Mouse (Mus musculus): ENCODE results near the gene Elovl5.

Gene Elovl5

DNA sequence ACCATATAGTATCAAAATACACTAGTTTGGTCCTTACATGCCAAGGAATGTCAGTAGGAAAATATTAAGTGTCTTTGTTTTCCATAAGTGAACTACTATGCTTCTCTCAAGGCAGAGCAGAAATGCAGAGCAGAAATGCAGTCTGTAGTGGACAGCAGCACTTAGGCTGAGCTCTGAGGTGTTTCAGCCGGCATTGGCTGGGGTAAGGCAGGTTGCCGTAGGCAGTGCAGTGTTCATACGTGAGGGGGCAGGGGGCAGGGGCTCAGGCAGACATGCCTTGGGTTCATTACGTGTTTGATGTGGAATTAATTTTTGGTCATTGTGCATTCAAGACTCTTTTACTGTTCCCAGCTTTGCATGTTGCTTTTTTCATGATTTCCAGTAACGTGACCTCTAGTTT lies 12.1 kb downstream of the Elovl5 start:
- no peak for DNase-seq (ENCODE audit: low spot score)

GRCm38 (mm10) chr9:77930036-77930859 lies 13.1 kb downstream of the Elovl5 start:
- DNase-seq (ENCODE audit: low spot score), result no peak

- no peak for DNase-seq (ENCODE audit: low spot score)
Measured at GRCm38 (mm10) chr9:77930860-77931184, 13.7 kb downstream of the Elovl5 start.

DNA sequence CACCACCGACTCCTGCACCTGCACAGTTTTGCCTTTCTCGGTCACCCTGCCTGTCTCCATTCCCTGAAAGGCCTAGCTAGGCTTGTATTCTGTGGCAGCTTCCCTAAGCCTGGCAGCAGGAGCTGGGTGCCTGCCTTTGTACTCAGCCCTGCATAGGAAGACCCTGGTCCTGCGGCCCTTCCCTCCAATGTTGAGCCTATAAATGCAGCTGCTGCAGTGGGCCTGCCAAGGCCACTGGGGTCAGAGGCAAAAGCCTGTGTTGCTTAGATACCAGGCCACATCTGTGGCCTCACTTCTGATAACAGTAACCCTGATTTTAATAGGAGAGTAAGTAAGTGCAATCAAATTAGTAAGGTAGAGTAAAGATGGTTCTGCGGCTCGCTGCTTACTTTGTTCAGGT lies 14.6 kb downstream of the Elovl5 start:
- DNase-seq (ENCODE audit: low spot score), result no peak

DNA sequence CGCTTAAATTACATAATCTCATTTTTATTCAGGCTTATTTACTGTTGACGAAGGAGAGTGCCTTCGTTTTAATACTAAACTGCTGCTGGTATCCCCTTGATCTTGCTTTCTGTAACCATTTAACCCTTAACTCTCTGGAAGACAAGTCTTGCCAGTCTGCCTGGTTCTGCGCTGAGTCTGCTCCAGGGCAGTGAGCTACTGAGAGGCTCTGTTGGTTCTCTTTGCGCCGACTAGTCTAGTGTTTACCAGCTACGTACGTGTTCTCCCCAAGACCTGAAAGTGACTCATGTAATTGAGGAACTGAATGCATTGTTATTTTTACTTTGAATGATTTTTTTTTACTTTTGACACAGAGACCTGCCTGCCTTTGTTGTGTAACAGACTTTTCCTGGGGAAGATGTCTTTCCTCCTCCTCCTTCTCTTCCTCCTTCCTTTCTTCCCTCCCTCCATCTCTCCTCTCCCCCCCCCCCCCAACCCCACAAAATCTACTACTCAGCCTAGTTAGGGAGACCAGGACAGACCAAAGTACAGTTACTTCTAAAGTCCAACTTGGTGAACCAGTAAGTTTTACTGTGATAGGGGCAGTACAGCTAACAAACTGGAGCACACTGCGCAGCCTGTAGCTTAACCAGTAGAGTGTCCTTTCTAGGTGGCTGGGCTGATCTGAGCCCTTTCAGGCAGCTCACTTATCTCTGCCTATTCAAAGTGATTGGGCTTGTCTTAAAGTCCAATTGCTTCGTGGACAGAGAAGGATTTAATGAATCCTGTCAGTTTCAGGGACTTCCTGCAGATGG lies 18.9 kb downstream of the Elovl5 start:
- DNase-seq (ENCODE audit: low spot score), result no peak

GRCm38 (mm10) chr9:77937875-77938274 lies 20.7 kb downstream of the Elovl5 start:
- no peak for DNase-seq (ENCODE audit: low spot score)

- peak; percentile 30 for DNase-seq (ENCODE audit: low spot score)
Measured at GRCm38 (mm10) chr9:77938761-77939553, 21.8 kb downstream of the Elovl5 start.

DNA sequence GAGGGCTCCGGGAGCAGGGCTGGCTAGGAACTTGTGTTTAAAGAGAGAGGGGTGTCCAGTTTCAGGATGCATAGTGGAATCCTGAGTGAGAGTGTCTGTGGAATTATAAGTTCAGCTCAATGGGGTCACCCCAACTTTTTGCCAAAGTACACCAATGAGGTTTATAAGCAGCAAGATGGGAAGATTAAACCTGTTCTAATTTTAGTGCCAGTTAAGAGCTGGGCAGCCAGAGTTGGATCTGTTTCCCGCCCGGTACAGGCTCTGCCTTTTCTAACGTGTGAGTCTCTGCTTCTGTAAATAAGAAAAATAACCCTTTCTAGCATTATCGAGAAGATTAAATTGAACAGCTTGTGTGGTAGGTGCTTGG lies 22.4 kb downstream of the Elovl5 start:
- DNase-seq (ENCODE audit: low spot score), result no peak

- no peak for DNase-seq (ENCODE audit: low spot score)
Measured at GRCm38 (mm10) chr9:77941058-77941457, 23.9 kb downstream of the Elovl5 start.

DNA sequence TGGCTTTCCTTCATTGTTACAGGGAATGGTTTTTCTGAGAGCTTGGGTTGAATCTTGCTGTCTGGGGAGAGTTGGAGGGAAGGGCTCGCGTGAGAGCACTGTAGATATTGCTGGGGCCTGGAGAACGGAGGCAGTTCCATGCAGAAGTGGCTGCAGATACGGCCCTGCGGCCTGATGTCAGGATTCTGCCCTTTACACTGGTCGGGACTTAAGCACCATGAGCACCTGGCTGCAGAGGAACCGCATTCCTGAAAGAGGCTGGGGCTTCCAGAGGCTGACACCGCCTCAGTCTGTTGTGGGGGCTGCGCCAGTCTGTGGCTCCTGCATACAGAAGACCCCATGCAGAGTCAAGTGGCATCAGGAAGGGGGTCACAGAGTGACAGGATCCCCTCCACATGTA lies 24.7 kb downstream of the Elovl5 start:
- no peak for DNase-seq (ENCODE audit: low spot score)

GRCm38 (mm10) chr9:77942411-77942810 lies 25.2 kb downstream of the Elovl5 start:
- DNase-seq (ENCODE audit: low spot score), result no peak

- DNase-seq (ENCODE audit: low spot score), result no peak
Measured at GRCm38 (mm10) chr9:77943316-77943715, 26.2 kb downstream of the Elovl5 start.

- no peak for DNase-seq (ENCODE audit: low spot score)
Measured at GRCm38 (mm10) chr9:77944195-77944594, 27.0 kb downstream of the Elovl5 start.

DNA sequence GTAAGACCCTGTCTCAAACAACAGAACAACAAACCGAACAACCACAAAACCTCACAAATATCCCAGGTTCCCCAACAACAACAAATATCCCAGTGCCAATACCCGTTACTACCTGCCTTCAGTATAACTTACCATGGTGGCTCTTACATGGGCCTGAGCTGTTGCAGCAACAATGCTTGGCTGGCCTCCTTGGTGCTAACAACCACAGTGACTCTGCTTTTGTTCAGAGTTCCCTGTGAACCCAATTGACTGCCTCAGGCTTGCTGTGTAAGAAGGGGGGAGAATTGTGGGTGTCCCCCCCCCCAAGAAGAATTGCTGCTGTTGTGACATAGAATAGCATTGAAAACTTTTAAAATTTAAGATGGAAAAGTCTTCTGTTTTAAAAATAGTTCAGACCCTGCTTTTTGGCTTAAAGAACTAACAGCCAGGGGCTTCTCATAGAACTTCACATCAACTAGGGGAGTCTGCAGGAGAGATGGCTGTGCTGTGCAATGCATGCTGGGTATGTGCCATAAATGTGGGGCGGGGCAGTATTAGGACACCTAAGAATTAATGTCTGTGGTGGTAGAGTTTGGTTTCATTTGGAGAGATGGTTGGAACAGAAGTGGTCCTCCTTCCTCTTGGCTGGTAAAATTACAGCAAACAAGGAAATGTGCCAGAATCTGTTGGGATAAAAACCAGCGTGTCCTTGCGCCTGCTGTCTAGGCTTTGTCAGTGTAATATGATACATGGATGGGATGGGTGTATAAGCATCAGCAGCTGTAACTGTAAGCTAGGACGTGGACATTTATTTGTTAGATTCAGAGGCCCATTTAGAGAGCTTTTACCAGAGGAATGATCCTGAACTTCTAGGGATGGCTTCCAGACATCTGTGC lies 28.9 kb downstream of the Elovl5 start:
- no peak for DNase-seq (ENCODE audit: low spot score)

DNA sequence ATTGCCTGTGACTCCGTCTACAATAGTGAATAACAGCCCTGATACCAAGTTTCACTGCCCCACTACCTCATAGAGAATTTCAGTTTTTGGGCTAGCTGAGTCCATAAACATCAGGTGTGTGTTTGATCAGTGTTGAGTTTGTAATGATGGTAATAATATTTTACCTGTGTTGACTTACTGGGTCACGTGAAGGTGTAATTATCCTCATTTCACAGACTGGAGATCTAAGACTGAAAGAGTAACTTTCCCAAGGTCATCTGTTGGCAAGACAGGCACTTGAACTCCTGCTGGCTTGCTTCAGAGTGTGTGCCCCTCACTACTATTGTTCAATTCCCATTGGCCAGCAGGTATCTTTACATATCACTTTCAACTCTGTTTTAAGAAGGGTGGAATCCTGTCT lies 31.1 kb downstream of the Elovl5 start:
- no peak for DNase-seq (ENCODE audit: low spot score)

GRCm38 (mm10) chr9:77949753-77950268 lies 32.6 kb downstream of the Elovl5 start:
- no peak for DNase-seq (ENCODE audit: low spot score)

DNA sequence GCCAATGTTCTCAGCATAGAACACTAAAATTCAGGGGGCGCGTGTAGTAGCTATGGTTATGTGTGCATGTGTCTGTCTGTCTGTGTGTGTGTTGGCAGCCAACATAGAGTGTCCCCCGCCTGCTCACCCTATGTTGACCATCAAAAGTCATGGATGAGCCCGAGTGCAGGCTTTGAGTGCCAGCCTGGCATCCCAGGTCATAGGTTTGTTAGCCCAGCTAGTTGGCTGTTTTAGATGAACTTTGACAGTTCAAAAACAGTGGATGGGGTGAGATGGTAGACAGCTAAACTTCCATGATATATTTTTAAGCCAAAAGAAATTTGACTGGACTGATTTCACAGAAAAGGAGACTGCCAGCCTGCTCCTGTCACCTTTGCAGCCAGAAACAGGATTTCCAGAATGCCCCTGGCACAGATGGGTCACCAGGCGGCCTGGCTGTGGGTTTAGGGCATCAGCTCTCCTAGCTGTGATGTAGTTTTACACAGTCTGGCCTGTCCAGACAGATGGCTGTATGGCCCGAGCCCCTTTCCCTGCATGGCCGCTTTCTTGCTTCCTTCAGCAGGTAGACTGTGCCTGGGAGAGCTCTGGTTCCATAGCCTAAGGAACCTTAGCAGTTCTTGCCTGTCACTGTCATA lies 33.8 kb downstream of the Elovl5 start:
- DNase-seq (ENCODE audit: low spot score), result no peak

- no peak for DNase-seq (ENCODE audit: low spot score)
Measured at GRCm38 (mm10) chr9:77951971-77952370, 34.8 kb downstream of the Elovl5 start.

- no peak for DNase-seq (ENCODE audit: low spot score)
Measured at GRCm38 (mm10) chr9:77953053-77953452, 35.9 kb downstream of the Elovl5 start.

DNA sequence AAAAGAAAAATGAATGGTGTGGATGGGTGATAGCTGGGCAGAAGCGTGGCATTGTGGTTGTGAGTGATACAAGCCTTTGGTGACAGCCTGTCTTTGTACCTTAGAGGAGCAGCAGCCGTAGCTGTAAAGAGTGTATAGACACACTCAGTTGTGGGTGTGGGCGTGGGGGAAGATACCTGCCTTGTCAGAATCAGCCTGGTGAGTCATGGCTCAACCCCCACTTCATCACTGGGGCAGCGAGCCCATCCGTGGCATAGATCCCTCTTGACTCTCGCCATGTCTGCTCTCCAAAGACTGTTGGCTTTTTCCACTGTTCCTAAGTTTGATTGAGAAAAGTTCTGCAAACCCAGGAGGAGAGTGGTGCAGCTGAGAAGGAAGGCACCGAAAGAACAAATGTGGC lies 37.3 kb downstream of the Elovl5 start:
- DNase-seq (ENCODE audit: low spot score), result peak; percentile 48

- no peak for DNase-seq (ENCODE audit: low spot score)
Measured at GRCm38 (mm10) chr9:77954981-77955380, 37.8 kb downstream of the Elovl5 start.

Data from T-cell, adult 2 months (primary cell).